Mouse (Mus musculus) testis, adult 2 months (tissue): ENCODE data around the gene Gckr. TPM values are rescaled to one million over a fixed set of nuclear protein-coding genes. Genes with fewer than 3 reads are reported as not detected.

ENCODE experiments used
- H3K27ac ChIP-seq: fragments of 200-500 bp; 2 replicates; pipeline ENCODE4 v1.5.1; 2012; ENCODE audit warnings: low read depth, low read length; ENCODE audit not compliant: control insufficient read depth, insufficient read depth
- H3K27me3 ChIP-seq: fragments of 200-500 bp; 2 replicates; pipeline ENCODE4 v1.6.1; 2012; ENCODE audit warnings: mild to moderate bottlenecking, low read length, moderate library complexity; ENCODE audit not compliant: control insufficient read depth, insufficient read depth
- H3K36me3 ChIP-seq: fragments of 200-500 bp; 2 replicates; pipeline ENCODE4 v1.6.1; 2012; ENCODE audit warnings: mild to moderate bottlenecking, low read length; ENCODE audit not compliant: control insufficient read depth, insufficient read depth
- H3K4me1 ChIP-seq: fragments of 200-500 bp; 2 replicates; pipeline ENCODE4 v1.6.1; 2012; ENCODE audit warnings: low read length; ENCODE audit not compliant: control insufficient read depth, insufficient read depth
- H3K4me3 ChIP-seq: fragments of 200-500 bp; 2 replicates; pipeline ENCODE4 v1.5.1; 2012; ENCODE audit warnings: low read depth, mild to moderate bottlenecking, low read length, moderate library complexity, mixed read lengths; ENCODE audit not compliant: control insufficient read depth
- CTCF ChIP-seq: fragments of 200-500 bp; IDR thresholded peaks from 2 replicates; pipeline ENCODE4 v1.5.1; 2012; ENCODE audit warnings: low read depth, mild to moderate bottlenecking, inconsistent platforms, low read length, moderate library complexity; ENCODE audit not compliant: control insufficient read depth, insufficient read depth, insufficient replicate concordance
- POLR2A ChIP-seq: fragments of 200-500 bp; IDR thresholded peaks from 2 replicates; pipeline ENCODE4 v1.6.1; 2012; ENCODE audit warnings: low read depth, mild to moderate bottlenecking, inconsistent platforms, low read length, moderate library complexity; ENCODE audit not compliant: control insufficient read depth
- polyA plus RNA-seq: library from polyadenylated mRNA; depleted of rRNA; stranded (reverse); fragments of >200 nt; gene quantifications from 2 replicates; pipeline ENCODE4 v1.2.3, GENCODE M21; 2012

The Gckr gene
- polyA plus RNA-seq, 1 experiment: 0.53 TPM

GRCm38 (mm10) chr5:31254901-31255300 lies 42.3 kb upstream of the Gckr start:
- peaks cover 7% of the 10 kb centered on the region for H3K36me3 ChIP-seq
- H3K4me3 ChIP-seq: peak overlapping the region; percentile 92
- H3K4me1 ChIP-seq: peaks cover 11% of the 10 kb centered on the region
- TF ChIP-seq CTCF (no peak), POLR2A (no peak)
- H3K27me3 ChIP-seq: no peaks in the 10 kb centered on the region
- peak overlapping the region; percentile 87 for H3K27ac ChIP-seq

- Histone ChIP-seq H3K36me3 (peaks cover 5% of the 10 kb centered on the region), H3K27ac (no peak overlapping the region), H3K27me3 (no peaks in the 10 kb centered on the region), H3K4me3 (peak overlapping the region; percentile 39), H3K4me1 (peaks cover 10% of the 10 kb centered on the region)
- TF ChIP-seq CTCF: no peak
- no peak for TF ChIP-seq POLR2A
Observed at GRCm38 (mm10) chr5:31255381-31255780, 41.9 kb upstream of the Gckr start.

DNA sequence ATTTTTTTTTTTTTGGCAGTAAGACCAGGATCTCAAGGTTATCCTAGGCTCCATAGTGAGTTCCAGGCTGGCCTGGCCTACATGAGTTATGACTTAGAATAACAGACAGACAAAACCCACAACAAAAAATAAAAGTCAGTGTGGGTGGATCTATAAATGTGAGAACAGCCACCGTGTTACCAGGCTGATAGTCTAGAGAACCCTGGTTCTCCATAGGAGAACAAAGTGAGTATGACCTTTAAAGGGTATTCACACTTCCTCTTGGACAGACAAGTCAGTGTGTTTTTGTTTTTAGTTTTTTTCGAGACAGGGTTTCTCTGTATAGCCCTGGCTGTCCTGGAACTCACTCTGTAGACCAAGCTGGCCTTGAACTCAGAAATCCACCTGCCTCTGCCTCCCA lies 41.3 kb upstream of the Gckr start:
- TF ChIP-seq CTCF: no peak
- TF ChIP-seq POLR2A: no peak
- Histone ChIP-seq H3K27ac (no peak overlapping the region), H3K4me1 (peaks cover 6% of the 10 kb centered on the region), H3K36me3 (peaks cover 5% of the 10 kb centered on the region), H3K27me3 (no peaks in the 10 kb centered on the region), H3K4me3 (no peak overlapping the region)

DNA sequence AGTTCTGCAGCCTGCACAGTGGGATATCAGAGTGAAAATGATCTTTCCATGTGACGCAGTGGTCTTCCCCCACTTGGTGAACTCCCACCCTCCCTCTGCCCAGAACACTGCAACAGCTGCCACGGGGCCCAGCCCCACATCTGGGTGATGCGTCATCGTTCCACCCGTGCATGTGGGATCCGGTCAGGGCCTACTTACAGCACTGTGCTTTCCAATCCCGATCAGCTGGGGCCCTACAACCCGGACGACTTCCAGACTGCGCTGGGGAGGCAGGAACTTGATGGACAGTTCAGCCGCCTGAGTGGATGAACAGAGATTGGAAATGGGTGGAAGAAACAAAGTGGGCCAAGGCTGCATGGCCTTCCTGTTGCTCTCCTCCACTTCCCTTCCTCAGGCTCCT lies 39.6 kb upstream of the Gckr start:
- H3K4me1 ChIP-seq: no peaks in the 10 kb centered on the region
- H3K4me3 ChIP-seq: no peak overlapping the region
- peaks cover 6% of the 10 kb centered on the region for H3K36me3 ChIP-seq
- H3K27ac ChIP-seq: no peak overlapping the region
- TF ChIP-seq POLR2A (no peak), CTCF (no peak)
- H3K27me3 ChIP-seq: no peaks in the 10 kb centered on the region

GRCm38 (mm10) chr5:31266101-31266500 lies 31.1 kb upstream of the Gckr start:
- Histone ChIP-seq H3K4me1 (no peaks in the 10 kb centered on the region), H3K27me3 (no peaks in the 10 kb centered on the region), H3K27ac (no peak overlapping the region), H3K36me3 (peaks cover 5% of the 10 kb centered on the region), H3K4me3 (no peak overlapping the region)
- TF ChIP-seq CTCF (no peak), POLR2A (no peak)

DNA sequence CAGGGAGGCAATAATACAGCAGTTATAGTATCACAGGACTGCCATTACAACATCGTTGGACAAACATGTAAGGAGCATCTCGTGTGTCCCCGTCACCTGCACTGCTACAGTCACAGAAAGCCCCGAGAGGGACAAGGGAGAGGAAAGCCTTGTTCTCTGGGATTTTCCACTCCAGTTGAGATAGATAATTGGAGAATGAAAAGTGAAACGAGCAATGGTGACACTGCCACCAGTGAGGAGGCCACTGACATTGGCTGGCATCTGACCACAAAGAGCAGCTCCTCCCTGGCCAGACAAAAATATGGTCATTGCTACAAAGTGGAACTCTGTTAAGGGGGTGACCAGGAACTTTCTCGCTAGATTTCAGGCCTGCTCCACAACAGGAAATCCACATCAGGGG lies 29.6 kb upstream of the Gckr start:
- Histone ChIP-seq H3K27ac (no peak overlapping the region), H3K27me3 (no peaks in the 10 kb centered on the region), H3K4me3 (no peak overlapping the region), H3K36me3 (peaks cover 5% of the 10 kb centered on the region), H3K4me1 (no peaks in the 10 kb centered on the region)
- TF ChIP-seq POLR2A (no peak), CTCF (no peak)

DNA sequence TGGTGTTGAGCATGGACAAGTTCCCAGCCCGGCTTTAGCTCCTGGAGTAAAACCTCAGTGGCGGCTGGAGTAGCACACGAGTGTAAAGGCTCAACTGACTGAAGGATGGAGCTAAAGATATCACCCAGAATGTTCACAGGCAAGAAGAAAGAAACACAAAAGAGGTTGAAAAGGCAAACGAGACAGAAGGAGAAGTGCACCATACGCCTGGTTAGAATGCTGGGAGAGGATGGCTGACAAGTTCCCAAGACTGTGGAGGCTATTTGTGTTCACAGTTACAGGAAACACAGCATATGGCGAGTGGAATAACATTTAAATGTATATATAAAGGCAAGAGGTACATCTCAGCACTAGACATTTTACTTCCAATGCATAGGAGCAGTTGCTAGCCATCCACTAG lies 24.2 kb upstream of the Gckr start:
- Histone ChIP-seq H3K27ac (no peak overlapping the region), H3K4me1 (no peaks in the 10 kb centered on the region), H3K4me3 (no peak overlapping the region), H3K27me3 (no peaks in the 10 kb centered on the region), H3K36me3 (peaks cover 1% of the 10 kb centered on the region)
- TF ChIP-seq CTCF: no peak
- no peak for TF ChIP-seq POLR2A

DNA sequence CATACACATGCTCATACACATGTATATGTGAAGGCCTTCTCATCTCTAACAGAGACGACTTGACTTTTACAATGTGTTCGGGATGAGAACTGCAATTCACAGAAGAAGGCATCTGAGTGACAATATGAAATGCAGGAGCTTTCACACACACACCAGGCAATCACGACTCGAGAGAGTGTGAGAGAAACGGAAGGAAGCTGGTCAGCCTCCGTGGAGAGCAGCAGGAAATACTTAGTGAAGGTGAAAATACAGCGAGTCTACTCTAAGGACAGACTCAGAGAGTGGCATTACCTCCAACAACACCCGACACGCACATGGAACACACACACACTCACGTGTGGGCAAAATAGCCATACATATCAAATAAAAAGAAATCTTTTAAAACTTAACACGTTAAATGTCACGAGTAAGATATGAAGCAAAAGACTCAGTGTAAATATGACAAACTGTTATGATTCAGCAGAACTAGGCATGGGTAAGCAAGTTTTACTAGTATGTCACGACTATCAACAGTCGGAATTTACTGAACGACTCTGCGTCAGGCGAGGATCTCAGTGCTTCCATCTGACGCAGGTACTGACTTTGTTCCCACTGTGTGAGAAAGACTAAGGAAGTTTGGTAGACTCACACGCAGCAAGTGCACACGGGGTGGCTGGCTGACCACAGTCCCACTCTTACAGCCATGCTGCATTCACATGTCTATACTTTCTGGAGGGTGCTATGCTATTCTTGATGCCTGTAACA lies 17.8 kb upstream of the Gckr start:
- no peak overlapping the region for H3K4me3 ChIP-seq
- TF ChIP-seq POLR2A (no peak), CTCF (no peak)
- peaks cover 9% of the 10 kb centered on the region for H3K36me3 ChIP-seq
- H3K4me1 ChIP-seq: no peaks in the 10 kb centered on the region
- no peaks in the 10 kb centered on the region for H3K27me3 ChIP-seq
- H3K27ac ChIP-seq: no peak overlapping the region
